8 mouse cellular contexts compared by ENCODE assay signal in genomic region chr15:81511601-81512261, GRCm38 (mm10). TPM values are rescaled to one million over a fixed set of nuclear protein-coding genes. Genes with fewer than 3 reads are reported as not detected.
DNase-seq lines count a peak whose midpoint lies in the region; ATAC-seq and TF ChIP-seq lines count a peak whose summit lies in the region.

No protein-coding gene starts in this region.

- ATAC-seq in limb, embryonic 14.5 days (ENCODE audit: low FRiP score, low read depth), result no peak
- ATAC-seq in neural tube, embryonic 13.5 days (ENCODE audit: low read depth), result no peak

- H3K27me3 ChIP-seq in limb, embryonic 14.5 days (ENCODE audit: control insufficient read depth, insufficient read depth, low read length), result no peaks in the 10 kb centered on the region
- no peaks in the 10 kb centered on the region for H3K27me3 ChIP-seq in neural tube, embryonic 13.5 days

- intact Hi-C loops in gastrocnemius, adult 2 months (cut with DNase I), result no loop called here

- TF ChIP-seq POLR2A in brain, embryonic 14.5 days (IDR thresholded peaks at IDR 0.05; ENCODE audit: borderline replicate concordance, extremely low read depth, insufficient read depth, insufficient read length, poor library complexity, severe bottlenecking), result no peak
- TF ChIP-seq POLR2A in limb, embryonic 14.5 days (IDR thresholded peaks at IDR 0.05; ENCODE audit: borderline replicate concordance, extremely low read depth, insufficient read depth, insufficient read length), result no peak

- TF ChIP-seq CTCF in gastrocnemius, adult 2 months (IDR thresholded peaks at IDR 0.05), result no peak
- TF ChIP-seq CTCF in brain, embryonic 14.5 days (IDR thresholded peaks at IDR 0.05; ENCODE audit: borderline replicate concordance, extremely low read depth, insufficient read depth, insufficient read length), result no peak

- no peaks in the 10 kb centered on the region for H3K36me3 ChIP-seq in limb, embryonic 14.5 days (ENCODE audit: control insufficient read depth, insufficient read depth, low read length)
- no peaks in the 10 kb centered on the region for H3K36me3 ChIP-seq in neural tube, embryonic 13.5 days

- no peak for DNase-seq in gastrocnemius, adult 2 months
- no peak for DNase-seq in gastrocnemius, adult 8-10 months (ENCODE audit: low spot score in 2 of 2)
- DNase-seq in brain, embryonic 14.5 days (ENCODE audit: low read depth), result peak; percentile 25
- DNase-seq in heart, postnatal 4 days, result peak; percentile 65
- DNase-seq in limb, embryonic 14.5 days (ENCODE audit: low spot score), result peak; percentile 37
- DNase-seq in urinary bladder, adult 2 months (ENCODE audit: low spot score), result peak; percentile 53
- DNase-seq in left cerebral cortex, adult 9 months (ENCODE audit: low spot score in 2 of 2), result no peak

- no peaks in the 10 kb centered on the region for H3K9me3 ChIP-seq in limb, embryonic 14.5 days (ENCODE audit: control insufficient read depth, low read length)
- no peaks in the 10 kb centered on the region for H3K9me3 ChIP-seq in neural tube, embryonic 13.5 days

- H3K27ac ChIP-seq in gastrocnemius, adult 2 months, result peak overlapping the region; percentile 74
- H3K27ac ChIP-seq in limb, embryonic 14.5 days (replicated peaks; ENCODE audit: low read depth, low read length), result peak overlapping the region; percentile 62
- H3K27ac ChIP-seq in neural tube, embryonic 13.5 days (replicated peaks), result no peak overlapping the region

- peak overlapping the region; percentile 64 for H3K4me3 ChIP-seq in gastrocnemius, adult 2 months
- peak overlapping the region; percentile 19 for H3K4me3 ChIP-seq in limb, embryonic 14.5 days (replicated peaks; ENCODE audit: low read length)
- H3K4me3 ChIP-seq in neural tube, embryonic 13.5 days, result no peak overlapping the region

- H3K9ac ChIP-seq in limb, embryonic 14.5 days (ENCODE audit: low read depth, low read length, severe bottlenecking), result peak overlapping the region; percentile 44
- H3K9ac ChIP-seq in neural tube, embryonic 13.5 days, result no peak overlapping the region

- 38% methylated on average over 21 of the region's 21 CpGs for WGBS in limb, embryonic 14.5 days
- 49% methylated on average over 21 of the region's 21 CpGs for WGBS in neural tube, embryonic 13.5 days

- H3K4me1 ChIP-seq in limb, embryonic 14.5 days (ENCODE audit: control insufficient read depth, insufficient read depth, low read length), result peaks cover 6% of the 10 kb centered on the region; the same call in 1 of the 2 replicates
- peaks cover 10% of the 10 kb centered on the region for H3K4me1 ChIP-seq in neural tube, embryonic 13.5 days (replicated peaks)

- peak overlapping the region; percentile 35 for H3K4me2 ChIP-seq in limb, embryonic 14.5 days (replicated peaks; ENCODE audit: low read depth, low read length, severe bottlenecking)
- H3K4me2 ChIP-seq in neural tube, embryonic 13.5 days, result peak overlapping the region; percentile 27

RNA-seq across cellular contexts. Expression of gene Rbx1, which starts 45.6 kb away (rescaled TPM):
- total RNA-seq in gastrocnemius, adult 2 months (2021), result 100 to 1,000 TPM in 1 of 2 experiments, 10 to 100 TPM in 1; 89.4 to 110 TPM
- total RNA-seq in gastrocnemius, adult 8-10 months (2022), result 100 to 1,000 TPM in 3 of 4 experiments, 10 to 100 TPM in 1; 90.3 to 113 (median 101) TPM
- 197 and 215 TPM in 2 replicates for polyA plus RNA-seq in brain, embryonic 14.5 days (2012; rRNA removed)
- 100 to 1,000 TPM; 166 to 176 TPM for total RNA-seq in heart, postnatal 4 days (2021)
- 154 and 233 TPM in 2 replicates for polyA plus RNA-seq in limb, embryonic 14.5 days (2012; rRNA removed)
- 515 and 532 TPM in 2 replicates for polyA plus RNA-seq in limb, embryonic 14.5 days (2014; fragmentation: Nextera tagmentation; extraction: Ambion mirVana)
- 484 and 496 TPM in 2 replicates for polyA plus RNA-seq in neural tube, embryonic 13.5 days (2015; fragmentation: Nextera tagmentation; extraction: Ambion mirVana)
- polyA plus RNA-seq in urinary bladder, adult 2 months (2012; rRNA removed), result 152 and 157 TPM in 2 replicates

Comparison
In these comparisons a context has a peak if more than half of its experiments do, and no peak if none do; other contexts are left out.
1. DNase-seq: peak in brain, embryonic 14.5 days (single experiment), heart, postnatal 4 days (single experiment), limb, embryonic 14.5 days (single experiment) and urinary bladder, adult 2 months (single experiment); none in gastrocnemius, adult 2 months (single experiment), gastrocnemius, adult 8-10 months (0 of 2) and left cerebral cortex, adult 9 months (0 of 2).